Mouse (Mus musculus) C2C12 (cell line): ENCODE results near the gene Schip1. TPM values are rescaled to one million over a fixed set of nuclear protein-coding genes. Genes with fewer than 3 reads are reported as not detected.

Source experiments
- H3K27me3 ChIP-seq: one replicate; pipeline ENCODE4 v1.6.1; 2011; ENCODE audit not compliant: control insufficient read depth, insufficient read depth, insufficient read length
- H3K36me3 ChIP-seq: one replicate; pipeline ENCODE4 v1.6.1; 2011; ENCODE audit not compliant: control insufficient read depth, insufficient read depth
- H3K4me3 ChIP-seq: one replicate; pipeline ENCODE4 v1.5.1; 2011; ENCODE audit warnings: mild to moderate bottlenecking, control low read depth; ENCODE audit not compliant: poor library complexity, insufficient read depth, severe bottlenecking
- H3K79me2 ChIP-seq: one replicate; pipeline ENCODE4 v1.6.1; 2011; ENCODE audit not compliant: control insufficient read depth, insufficient read depth
- H3K79me3 ChIP-seq: one replicate; pipeline ENCODE4 v1.6.1; 2011; ENCODE audit warnings: low read depth, control low read depth
- H3ac ChIP-seq: one replicate; pipeline ENCODE3; 2011; ENCODE audit warnings: low read depth; ENCODE audit not compliant: control insufficient read depth, insufficient read length
- CEBPB ChIP-seq: IDR thresholded peaks from one replicate; pipeline ENCODE4 v1.6.1; 2011; ENCODE audit warnings: low read depth, mild to moderate bottlenecking, control low read depth, moderate library complexity
- CTCF ChIP-seq: IDR thresholded peaks from one replicate; pipeline ENCODE4 v1.5.1; 2011; ENCODE audit not compliant: control insufficient read depth, insufficient read depth, insufficient read length
- FOSL1 ChIP-seq: IDR thresholded peaks from one replicate; pipeline ENCODE4 v1.8.0; 2011; ENCODE audit warnings: mild to moderate bottlenecking, low read length; ENCODE audit not compliant: poor library complexity, insufficient read depth, severe bottlenecking
- MAX ChIP-seq: IDR thresholded peaks from one replicate; pipeline ENCODE4 v1.6.1; 2011; ENCODE audit warnings: mild to moderate bottlenecking, control low read depth
- MYOD1 ChIP-seq: IDR thresholded peaks from one replicate; pipeline ENCODE4 v1.6.1; 2011; ENCODE audit warnings: low read depth; ENCODE audit not compliant: control insufficient read depth, insufficient read length
- MYOG ChIP-seq: IDR thresholded peaks from one replicate; pipeline ENCODE4 v1.6.1; 2011; ENCODE audit not compliant: control insufficient read depth, insufficient read length; ENCODE audit errors: extremely low read depth
- USF1 ChIP-seq: IDR thresholded peaks from one replicate; pipeline ENCODE4 v1.6.1; 2011; ENCODE audit warnings: low read depth, mild to moderate bottlenecking, control low read depth, moderate library complexity
- polyA plus RNA-seq: library from polyadenylated mRNA; unstranded; fragments of >200 nt; fragmentation: generic; extraction: Trizol; gene quantifications from one replicate; pipeline ENCODE4 v1.2.1, GENCODE M21; 2012; ENCODE audit warnings: missing spikeins

The Schip1 gene
- polyA plus RNA-seq, 1 experiment, result 28.6 TPM

DNA sequence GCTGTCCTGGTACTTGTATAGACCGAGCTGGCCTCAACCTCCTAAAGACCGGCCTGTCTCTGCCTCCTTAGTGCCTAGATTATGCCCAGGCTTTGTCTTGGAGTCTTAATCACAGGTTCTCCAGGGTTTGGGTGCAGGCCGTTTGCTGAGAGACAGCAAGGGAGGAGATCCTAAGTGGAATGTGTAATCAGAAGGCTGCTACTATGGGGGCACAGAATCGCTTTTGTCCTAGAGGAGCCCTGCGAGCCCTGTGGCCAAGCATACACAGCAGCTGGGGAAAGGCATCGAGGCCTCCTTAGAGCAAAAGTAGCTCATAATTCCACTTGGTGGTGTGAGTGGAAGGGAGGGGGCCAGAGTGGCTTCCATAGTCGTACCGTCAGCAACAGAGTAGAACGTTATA lies 419.4 kb downstream of the Schip1 start:
- Histone ChIP-seq H3K79me3 (no peaks in the 10 kb centered on the region), H3K27me3 (no peaks in the 10 kb centered on the region), H3ac (no peak overlapping the region), H3K79me2 (no peaks in the 10 kb centered on the region), H3K4me3 (no peak overlapping the region), H3K36me3 (no peaks in the 10 kb centered on the region)
- TF ChIP-seq USF1 (no peak), MAX (no peak), CTCF (no peak), MYOG (no peak), FOSL1 (no peak), CEBPB (no peak), MYOD1 (no peak)

DNA sequence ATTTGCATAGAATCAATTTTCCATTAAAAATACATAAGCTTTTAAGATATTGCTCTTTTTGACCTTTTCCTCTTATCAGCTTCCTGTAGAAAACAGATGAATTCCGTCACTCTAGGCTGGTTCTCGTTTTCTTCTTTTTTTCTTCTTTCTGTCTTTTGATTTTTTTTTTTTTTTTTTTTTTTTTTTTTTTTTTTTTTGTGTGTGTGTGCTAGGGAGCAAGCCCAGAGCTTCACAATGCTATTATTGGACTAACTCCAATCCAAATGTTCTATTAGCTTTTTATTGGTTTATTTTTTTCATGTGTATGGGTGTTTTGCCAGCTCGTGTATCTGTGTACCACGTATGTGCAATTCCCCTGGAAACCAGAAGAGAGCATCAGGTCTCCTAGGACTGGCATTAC lies 420.0 kb downstream of the Schip1 start:
- Histone ChIP-seq H3K27me3 (no peaks in the 10 kb centered on the region), H3K4me3 (no peak overlapping the region), H3K79me3 (no peaks in the 10 kb centered on the region), H3K79me2 (no peaks in the 10 kb centered on the region), H3K36me3 (no peaks in the 10 kb centered on the region), H3ac (no peak overlapping the region)
- TF ChIP-seq CTCF (no peak), MAX (no peak), MYOD1 (no peak), USF1 (no peak), FOSL1 (no peak), CEBPB (no peak), MYOG (no peak)

DNA sequence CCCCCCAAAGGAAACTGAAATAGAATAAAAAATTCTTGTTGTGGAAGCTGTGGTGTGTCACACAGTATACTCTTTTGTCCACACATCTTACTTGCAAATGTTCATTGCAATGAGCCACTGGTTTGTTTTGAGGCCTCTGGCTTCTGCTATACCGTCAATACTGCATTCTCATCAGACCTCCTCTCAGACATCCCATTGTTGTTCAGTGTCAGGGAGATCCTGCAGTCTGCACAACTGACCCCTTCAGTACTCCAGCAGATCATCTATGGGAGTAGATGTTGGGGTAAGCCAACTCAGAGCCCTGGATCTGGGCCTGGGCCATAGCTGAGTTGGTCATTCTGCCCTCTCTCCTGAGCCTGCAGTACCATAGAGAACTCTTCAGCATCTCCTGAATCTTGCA lies 423.0 kb downstream of the Schip1 start:
- no peaks in the 10 kb centered on the region for H3K36me3 ChIP-seq
- TF ChIP-seq MYOD1 (no peak), MAX (no peak), USF1 (no peak), FOSL1 (no peak), CEBPB (no peak), CTCF (no peak), MYOG (no peak)
- H3K79me2 ChIP-seq, result no peaks in the 10 kb centered on the region
- no peak overlapping the region for H3ac ChIP-seq
- no peaks in the 10 kb centered on the region for H3K27me3 ChIP-seq
- no peaks in the 10 kb centered on the region for H3K79me3 ChIP-seq
- no peak overlapping the region for H3K4me3 ChIP-seq

DNA sequence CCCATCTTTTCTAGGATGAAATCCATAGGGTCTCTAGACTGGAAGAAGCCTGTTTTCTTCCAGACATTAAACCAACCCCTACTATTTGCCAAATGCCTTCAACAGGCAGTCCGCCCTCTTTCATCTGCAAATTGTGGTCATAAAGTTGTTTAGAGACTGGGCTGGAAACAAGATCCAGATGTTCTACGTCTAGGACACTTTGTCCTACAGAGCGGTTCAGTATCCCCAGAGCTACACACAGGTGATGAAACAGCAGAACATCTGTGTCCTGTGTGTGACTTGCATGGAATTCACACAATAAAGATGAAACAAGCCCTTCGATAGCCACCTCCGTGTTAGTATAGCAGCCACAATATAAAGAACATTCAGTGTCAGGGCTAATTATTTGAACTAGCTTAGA lies 423.7 kb downstream of the Schip1 start:
- Histone ChIP-seq H3K79me3 (peaks cover 3% of the 10 kb centered on the region), H3K79me2 (no peaks in the 10 kb centered on the region), H3K27me3 (no peaks in the 10 kb centered on the region), H3K36me3 (no peaks in the 10 kb centered on the region), H3K4me3 (no peak overlapping the region), H3ac (no peak overlapping the region)
- no peak for TF ChIP-seq MYOG
- no peak for TF ChIP-seq CTCF
- no peak for TF ChIP-seq USF1
- TF ChIP-seq FOSL1, result no peak
- no peak for TF ChIP-seq MAX
- no peak for TF ChIP-seq CEBPB
- TF ChIP-seq MYOD1, result no peak

DNA sequence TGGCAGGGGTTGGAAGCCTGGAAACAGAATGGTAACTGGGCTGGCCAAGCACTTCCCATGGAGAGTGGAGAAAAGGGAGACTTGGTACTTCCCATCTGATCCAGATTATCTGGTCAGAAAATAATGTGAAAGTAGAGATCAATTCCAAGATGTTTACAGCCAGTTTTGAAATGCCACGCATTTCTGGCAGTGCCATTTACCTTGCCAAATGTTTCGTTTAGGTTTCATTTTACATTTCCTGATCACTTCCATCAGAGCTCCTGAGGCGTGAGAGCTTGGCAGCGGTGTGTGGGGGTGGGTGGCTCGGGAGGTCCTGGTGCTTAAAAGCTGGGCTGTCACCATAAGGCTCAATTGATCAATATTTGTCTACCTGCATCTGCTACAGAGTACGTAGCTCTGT lies 426.9 kb downstream of the Schip1 start:
- no peak for TF ChIP-seq USF1
- no peak for TF ChIP-seq CTCF
- no peak for TF ChIP-seq FOSL1
- TF ChIP-seq CEBPB, result no peak
- TF ChIP-seq MYOG, result no peak
- TF ChIP-seq MAX, result no peak
- TF ChIP-seq MYOD1, result no peak
- H3K36me3 ChIP-seq, result peaks cover 1% of the 10 kb centered on the region
- no peaks in the 10 kb centered on the region for H3K27me3 ChIP-seq
- no peak overlapping the region for H3K4me3 ChIP-seq
- peaks cover 11% of the 10 kb centered on the region for H3K79me3 ChIP-seq
- H3K79me2 ChIP-seq, result peaks cover 21% of the 10 kb centered on the region
- H3ac ChIP-seq, result no peak overlapping the region

DNA sequence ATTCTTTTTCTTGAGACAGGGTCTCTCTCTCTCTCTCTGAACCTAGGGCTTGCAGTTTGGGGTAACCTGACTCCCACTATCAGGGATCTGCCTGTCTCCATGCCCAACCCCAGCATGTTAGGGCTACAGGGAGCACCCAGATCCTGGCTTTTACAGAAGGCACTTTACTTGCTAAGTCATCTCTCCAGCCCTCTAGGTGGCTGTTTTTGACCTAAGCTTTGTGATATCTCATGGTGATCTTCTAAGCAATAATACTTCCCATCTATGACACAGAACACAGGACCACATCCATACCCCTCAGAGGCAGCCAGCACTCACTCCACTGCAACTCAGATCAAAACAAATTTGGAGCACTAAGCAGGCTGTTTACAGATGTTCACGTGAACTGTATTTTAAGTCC lies 427.5 kb downstream of the Schip1 start:
- H3K79me3 ChIP-seq, result peaks cover 16% of the 10 kb centered on the region
- H3K27me3 ChIP-seq, result no peaks in the 10 kb centered on the region
- H3K36me3 ChIP-seq, result peaks cover 7% of the 10 kb centered on the region
- H3K4me3 ChIP-seq, result no peak overlapping the region
- TF ChIP-seq CTCF (no peak), MYOD1 (no peak), USF1 (no peak), CEBPB (no peak), FOSL1 (no peak)
- H3ac ChIP-seq, result no peak overlapping the region
- peaks cover 26% of the 10 kb centered on the region for H3K79me2 ChIP-seq
